Mouse (Mus musculus): ENCODE data around the gene Aco2.
A peak's percentile ranks its signal among the peaks of the same experiment; 100 is the strongest.

Gene Aco2

GRCm38 (mm10) chr15:81872262-81873136 is at the start of gene Aco2:
Gene Aco2 (plus strand): TSS chr15:81872309.
- DNase-seq (ENCODE audit: low read depth, low spot score): peak; percentile 99

- DNase-seq (ENCODE audit: low read depth, low spot score): no peak
These were observed 49.5 kb upstream of the Aco2 start for GRCm38 (mm10) chr15:81822631-81823030.

DNA sequence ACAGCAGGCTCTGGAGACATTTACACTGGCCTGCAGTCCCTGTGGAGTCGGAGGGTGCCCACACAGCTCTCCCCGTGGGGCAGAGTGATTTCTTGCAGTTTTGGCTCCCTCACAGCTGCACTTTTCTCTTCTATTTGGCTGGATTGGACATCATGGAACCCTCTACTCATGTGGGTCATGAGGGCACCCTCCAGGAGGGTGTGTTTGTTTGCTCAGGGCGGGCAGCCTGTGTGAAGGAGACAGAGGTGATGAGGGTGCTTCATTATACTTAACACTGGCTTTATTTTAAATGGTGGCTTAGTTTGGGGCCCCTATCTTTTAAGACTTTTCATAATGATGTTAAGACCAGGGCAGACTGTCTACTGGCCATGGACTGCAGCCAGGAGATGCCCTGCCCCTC is 47.3 kb upstream of the Aco2 start:
- no peak for DNase-seq (ENCODE audit: low read depth, low spot score)

DNA sequence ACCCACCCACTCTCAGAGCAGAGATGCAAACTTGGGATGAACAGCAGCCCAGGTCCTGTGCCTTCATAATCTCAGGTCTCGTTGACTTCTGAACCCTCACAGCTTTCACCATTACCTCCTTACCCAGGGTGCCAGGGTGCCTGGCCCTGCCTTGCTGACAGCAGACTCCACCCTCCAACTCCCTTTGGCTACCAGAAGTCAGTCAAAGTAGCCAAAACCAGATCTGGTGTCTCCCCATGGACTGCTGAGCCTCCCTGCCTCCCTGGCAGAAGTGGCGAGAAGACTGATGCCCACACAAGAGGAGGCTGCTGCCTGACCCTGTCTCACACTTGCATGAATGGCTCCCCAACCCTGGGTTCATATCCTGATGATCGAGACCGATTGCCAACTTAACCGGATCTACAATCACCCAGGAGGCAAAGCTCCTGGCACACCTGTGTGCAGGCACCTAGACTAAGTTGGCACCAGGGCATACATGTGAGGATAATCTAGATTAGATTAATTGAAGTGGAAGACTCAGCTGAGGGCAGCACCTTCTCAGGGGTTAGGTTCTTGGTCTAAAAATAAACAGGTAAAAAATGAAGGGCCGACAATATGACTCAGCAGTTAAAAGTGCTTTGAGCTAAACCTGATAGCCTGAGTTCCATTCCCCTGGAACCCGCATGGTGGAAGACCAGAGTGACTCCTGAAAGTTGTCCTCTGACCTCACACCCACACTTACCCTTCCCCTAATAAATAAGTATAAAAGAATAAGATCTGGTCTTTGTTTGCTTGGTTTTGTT is 43.5 kb upstream of the Aco2 start:
- no peak for DNase-seq (ENCODE audit: low read depth, low spot score)

DNA sequence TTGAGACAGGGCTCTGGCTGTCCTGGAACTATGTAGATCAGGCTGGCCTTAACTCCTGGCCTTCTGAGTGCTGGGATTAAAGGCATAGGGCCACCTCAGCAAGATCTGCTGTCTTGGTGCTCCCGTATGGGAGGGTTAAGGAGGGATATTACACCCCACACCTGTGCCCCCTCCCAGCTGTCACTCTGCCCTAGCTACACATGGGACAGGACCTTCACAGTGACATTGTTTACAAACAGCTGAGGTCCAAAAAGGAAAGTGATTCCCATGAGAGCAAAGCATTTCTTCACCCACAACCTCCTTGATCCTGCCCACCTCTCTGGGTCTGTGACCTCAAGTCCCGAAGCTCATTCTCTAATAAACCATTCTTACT is 42.9 kb upstream of the Aco2 start:
- no peak for DNase-seq (ENCODE audit: low read depth, low spot score)

DNA sequence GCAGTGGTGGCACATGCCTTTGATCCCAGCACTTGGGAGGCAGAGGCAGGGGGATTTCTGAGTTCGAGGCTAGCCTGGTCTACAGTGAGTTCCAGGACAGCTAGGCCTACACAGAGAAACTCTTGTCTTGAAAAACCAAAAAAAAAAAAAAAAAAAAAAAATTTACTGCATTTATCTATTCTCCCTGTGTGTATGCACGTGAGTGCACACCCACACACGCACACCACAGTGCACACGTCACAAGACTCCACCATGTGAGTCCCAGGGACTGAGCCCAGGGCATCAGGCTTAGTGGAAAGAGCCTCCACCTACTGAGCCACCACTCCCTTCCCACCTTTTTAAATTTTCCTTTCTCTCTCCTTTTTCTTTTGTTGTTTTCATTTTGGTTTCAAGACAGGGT is 41.6 kb upstream of the Aco2 start:
- no peak for DNase-seq (ENCODE audit: low read depth, low spot score)

DNA sequence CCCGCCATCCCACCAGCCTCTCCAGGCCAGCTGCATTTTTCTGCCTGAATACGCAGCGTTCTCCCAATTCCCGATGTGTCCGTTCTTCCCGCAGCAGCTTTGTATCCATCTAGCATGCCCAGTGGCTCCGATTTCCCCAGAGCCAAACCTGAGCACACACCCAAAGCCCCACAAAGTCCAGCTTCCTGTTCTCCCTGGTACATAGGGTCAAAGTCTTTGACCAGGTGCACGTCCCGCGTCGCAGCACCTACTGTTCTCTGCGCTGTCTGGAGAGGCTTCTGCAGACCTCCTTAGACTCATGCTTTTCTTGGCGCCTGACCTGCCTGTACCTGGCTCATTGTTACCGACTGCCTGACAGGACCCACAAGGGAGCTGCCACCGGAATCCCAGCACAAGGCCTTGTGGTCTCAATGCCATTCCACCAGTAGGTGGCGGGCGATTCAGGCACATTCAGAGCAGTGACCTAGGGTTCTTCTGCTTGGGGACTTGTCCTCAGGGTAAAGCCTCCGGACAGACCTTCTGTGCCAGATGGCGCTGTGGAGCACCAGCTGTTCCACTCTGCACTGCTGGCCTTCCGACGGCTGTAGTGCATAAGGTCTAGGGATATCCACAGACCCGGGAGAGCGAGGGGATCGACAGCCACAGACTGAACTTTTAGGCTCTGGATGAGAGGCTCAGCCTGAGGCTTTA is 40.8 kb upstream of the Aco2 start:
- peak; percentile 88 for DNase-seq (ENCODE audit: low read depth, low spot score)

GRCm38 (mm10) chr15:81832219-81832618 is 39.9 kb upstream of the Aco2 start:
- no peak for DNase-seq (ENCODE audit: low read depth, low spot score)

- no peak for DNase-seq (ENCODE audit: low read depth, low spot score)
These were observed 38.6 kb upstream of the Aco2 start for GRCm38 (mm10) chr15:81833481-81833880.

DNA sequence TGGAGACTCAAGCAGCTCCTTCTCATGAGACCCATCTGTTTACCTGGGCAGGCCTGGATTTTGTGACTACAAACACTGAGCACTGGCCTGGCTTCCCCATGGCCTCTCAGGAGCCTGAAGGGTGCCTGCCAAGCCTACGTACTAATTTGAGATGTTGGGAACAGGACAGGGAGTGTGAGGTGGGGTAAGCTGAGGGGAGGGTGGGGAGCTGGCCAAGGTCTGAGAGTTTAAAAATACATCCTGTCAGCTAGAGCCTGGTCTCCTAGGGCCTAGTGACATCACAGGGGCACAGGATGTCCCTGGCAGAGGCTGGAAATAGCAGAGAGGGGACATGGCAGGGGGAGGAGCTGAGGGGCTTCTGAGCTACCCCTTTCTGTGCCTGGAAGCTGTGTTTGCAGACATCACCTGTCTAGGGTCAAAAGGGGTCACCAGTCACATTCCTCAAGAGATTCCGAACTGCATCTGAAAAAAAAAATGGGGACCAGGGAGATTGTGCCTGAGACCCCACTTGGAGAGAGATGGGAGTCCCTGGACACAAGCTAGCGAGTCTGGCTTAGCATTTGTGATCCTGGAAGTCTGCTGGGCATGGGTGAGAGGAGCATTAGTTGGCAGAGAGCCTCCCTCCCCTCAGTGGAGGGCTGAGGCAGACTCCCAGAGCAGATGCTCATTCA is 37.8 kb upstream of the Aco2 start:
- no peak for DNase-seq (ENCODE audit: low read depth, low spot score)

DNA sequence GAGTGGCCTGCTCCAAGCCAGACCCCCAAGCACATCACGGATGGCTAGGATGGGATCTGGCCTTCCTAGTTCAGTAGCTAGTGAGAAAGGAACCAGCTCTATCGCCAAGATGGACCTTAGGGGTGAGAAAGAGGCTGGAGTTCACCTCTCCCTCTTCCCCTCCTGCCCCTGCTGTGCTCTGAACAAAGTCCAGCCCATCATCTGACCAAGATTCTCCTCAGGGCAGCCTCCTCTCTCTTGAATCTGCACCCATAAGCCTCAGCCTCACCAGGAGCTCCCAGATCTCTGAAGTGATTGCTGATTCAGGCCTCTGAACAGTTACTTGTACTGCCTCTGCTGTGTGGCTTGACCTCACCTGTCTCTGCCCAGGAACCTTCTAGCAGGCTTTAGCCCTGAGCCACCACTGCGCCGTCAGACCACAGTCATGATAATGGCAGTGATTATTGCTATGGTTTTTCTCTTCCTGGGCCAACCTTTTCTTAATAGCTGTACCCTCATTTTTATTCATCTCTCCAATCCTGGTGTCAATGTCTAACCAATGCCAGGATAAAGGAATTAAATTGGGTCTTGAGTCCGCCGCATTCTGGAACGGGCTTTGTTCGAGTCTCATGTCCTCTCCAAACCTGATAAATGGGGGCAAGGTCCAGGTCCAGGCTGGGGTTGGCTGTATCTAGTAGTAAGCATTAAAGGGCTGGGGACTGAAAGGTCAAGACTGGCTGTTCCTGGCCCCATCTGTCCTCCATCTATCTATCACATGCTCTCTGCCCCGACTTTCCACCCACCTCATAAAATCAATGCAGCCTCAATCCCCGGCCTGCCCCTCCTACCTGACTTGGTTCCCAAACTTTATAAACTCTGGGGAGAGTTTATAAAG is 36.9 kb upstream of the Aco2 start:
- DNase-seq (ENCODE audit: low read depth, low spot score): no peak

DNA sequence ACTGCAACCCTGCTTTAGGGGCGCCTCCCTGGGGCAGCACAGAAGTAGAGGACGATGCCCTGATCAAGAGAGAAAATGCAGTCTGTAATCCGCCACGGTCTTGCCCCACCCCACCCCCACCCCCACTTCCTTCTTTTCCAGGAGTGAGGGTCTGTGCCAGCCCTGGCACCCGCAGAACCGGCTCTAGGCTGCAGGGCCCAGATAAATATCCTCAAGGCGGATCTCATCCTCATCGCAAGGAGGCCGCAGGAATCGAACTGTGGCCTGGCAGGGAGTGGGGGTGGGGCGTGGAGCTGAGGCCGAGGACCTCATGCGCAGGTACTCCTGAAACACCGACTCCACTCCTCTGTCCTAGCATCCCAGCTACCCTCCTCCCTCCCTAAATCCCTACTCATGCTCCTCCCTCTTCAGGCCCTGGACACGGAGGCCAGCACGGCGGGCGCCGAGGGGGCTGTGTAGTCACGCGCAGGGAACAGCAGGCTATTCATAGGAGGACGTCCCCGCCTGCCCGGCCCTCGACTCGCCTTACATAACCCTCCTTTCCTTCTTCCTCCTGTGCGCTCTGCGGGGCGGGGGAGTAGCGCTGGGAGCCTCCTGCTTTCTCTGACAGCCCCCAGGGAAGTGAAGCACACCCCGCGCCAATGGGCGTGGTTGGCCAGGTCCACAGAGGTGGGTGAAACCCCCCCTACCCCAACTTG is 35.8 kb upstream of the Aco2 start:
- DNase-seq (ENCODE audit: low read depth, low spot score): peak; percentile 54

- DNase-seq (ENCODE audit: low read depth, low spot score): no peak
These were observed 34.9 kb upstream of the Aco2 start for GRCm38 (mm10) chr15:81836966-81837920.

DNA sequence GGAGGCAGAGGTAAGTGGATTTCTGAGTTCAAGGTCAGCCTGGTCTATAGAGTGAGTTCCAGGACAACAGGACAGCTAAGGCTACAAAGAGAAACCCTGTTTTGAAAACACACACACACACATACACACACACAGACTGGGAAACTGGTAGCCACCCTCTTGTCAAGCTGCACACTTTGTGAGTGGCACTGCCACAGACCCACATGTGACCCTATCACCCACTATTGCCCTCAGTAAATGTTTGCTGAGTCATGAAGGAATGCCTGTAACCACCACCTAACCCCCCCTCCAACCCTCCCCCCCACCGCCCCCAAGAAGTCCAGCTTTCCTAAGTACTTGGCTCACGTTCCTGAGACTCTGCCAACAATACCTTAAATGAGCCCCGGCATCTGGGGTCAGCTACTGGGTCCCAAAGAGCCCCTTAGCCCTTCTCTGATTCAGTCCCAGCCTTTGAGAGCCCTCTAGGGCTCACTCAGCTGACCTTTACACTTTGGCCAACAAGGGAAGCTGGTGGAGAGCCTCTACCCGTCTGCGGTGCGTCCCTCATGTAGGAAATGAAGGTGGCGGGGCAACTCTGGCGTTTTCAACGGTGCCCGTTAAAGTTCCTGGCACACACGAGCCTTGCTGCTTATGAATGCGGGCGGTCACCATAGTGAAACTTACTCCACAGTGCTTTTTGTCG is 33.4 kb upstream of the Aco2 start:
- DNase-seq (ENCODE audit: low read depth, low spot score): no peak

GRCm38 (mm10) chr15:81839634-81840033 is 32.5 kb upstream of the Aco2 start:
- DNase-seq (ENCODE audit: low read depth, low spot score): no peak

DNA sequence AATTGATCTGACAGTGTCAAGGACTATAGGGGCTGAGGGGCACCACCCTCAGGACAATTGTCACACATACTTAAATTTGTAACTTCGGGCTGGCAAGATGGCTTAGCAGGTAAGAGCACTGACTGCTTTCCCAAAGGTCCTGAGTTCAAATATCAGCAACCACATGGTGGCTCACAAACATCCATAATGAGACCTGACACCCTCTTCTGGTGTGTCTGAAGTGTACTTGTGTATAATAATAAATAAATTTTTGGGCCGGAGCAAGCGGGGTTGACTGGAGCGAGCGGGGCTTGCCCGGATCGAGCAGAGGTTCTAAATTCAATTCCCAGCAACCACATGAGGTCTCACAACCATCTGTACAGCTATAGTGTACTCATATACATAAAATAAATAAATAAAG is 31.8 kb upstream of the Aco2 start:
- no peak for DNase-seq (ENCODE audit: low read depth, low spot score)

- DNase-seq (ENCODE audit: low read depth, low spot score): no peak
These were observed 29.8 kb upstream of the Aco2 start for GRCm38 (mm10) chr15:81842275-81842674.

- no peak for DNase-seq (ENCODE audit: low read depth, low spot score)
These were observed 27.0 kb upstream of the Aco2 start for GRCm38 (mm10) chr15:81845033-81845625.
